Mouse (Mus musculus): Measurements from ENCODE around the gene Nkiras2.
"Not testable (repeated sequence)": the region's sequence is repeated elsewhere in the genome, so short reads cannot be mapped to it uniquely, and the experiment has no call there.

Nkiras2 gene

GRCm38 (mm10) chr11:100618761-100619484, at the start of gene Nkiras2:
Gene Nkiras2 (plus strand): TSS chr11:100619244.
- DNase-seq (ENCODE audit: low read depth, low spot score) = peak; percentile 70

GRCm38 (mm10) chr11:100569789-100570188, 49.3 kb upstream of the Nkiras2 start:
- no peak for DNase-seq (ENCODE audit: low read depth, low spot score)

GRCm38 (mm10) chr11:100570430-100571201, 48.4 kb upstream of the Nkiras2 start:
- peak; percentile 88 for DNase-seq (ENCODE audit: low read depth, low spot score)

- peak; percentile 88 for DNase-seq (ENCODE audit: low read depth, low spot score)
Observed at GRCm38 (mm10) chr11:100571202-100571567, 47.9 kb upstream of the Nkiras2 start.

- DNase-seq (ENCODE audit: low read depth, low spot score) = no peak
Observed at GRCm38 (mm10) chr11:100574188-100574587, 44.9 kb upstream of the Nkiras2 start.

GRCm38 (mm10) chr11:100574708-100575483, 44.1 kb upstream of the Nkiras2 start, which contains the start of gene Cnp:
Gene Cnp (plus strand): TSS chr11:100574904.
- DNase-seq (ENCODE audit: low read depth, low spot score) = peak; percentile 78

- DNase-seq (ENCODE audit: low read depth, low spot score) = peak; percentile 94
Observed at GRCm38 (mm10) chr11:100575484-100575855, 43.6 kb upstream of the Nkiras2 start.

GRCm38 (mm10) chr11:100576256-100576655, 42.8 kb upstream of the Nkiras2 start:
- no peak for DNase-seq (ENCODE audit: low read depth, low spot score)

GRCm38 (mm10) chr11:100577852-100578599, 41.0 kb upstream of the Nkiras2 start:
- DNase-seq (ENCODE audit: low read depth, low spot score) = no peak

GRCm38 (mm10) chr11:100579116-100579799, 39.8 kb upstream of the Nkiras2 start:
- no peak for DNase-seq (ENCODE audit: low read depth, low spot score)

- DNase-seq (ENCODE audit: low read depth, low spot score) = no peak
Observed at GRCm38 (mm10) chr11:100580275-100580674, 38.8 kb upstream of the Nkiras2 start.

- peak; percentile 92 for DNase-seq (ENCODE audit: low read depth, low spot score)
Observed at GRCm38 (mm10) chr11:100581756-100582155, 37.3 kb upstream of the Nkiras2 start.

GRCm38 (mm10) chr11:100582413-100582812, 36.6 kb upstream of the Nkiras2 start:
- DNase-seq (ENCODE audit: low read depth, low spot score) = not testable (repeated sequence)

- no peak for DNase-seq (ENCODE audit: low read depth, low spot score)
Observed at GRCm38 (mm10) chr11:100582836-100583235, 36.2 kb upstream of the Nkiras2 start.

GRCm38 (mm10) chr11:100584561-100584961, 34.5 kb upstream of the Nkiras2 start:
- no peak for DNase-seq (ENCODE audit: low read depth, low spot score)

GRCm38 (mm10) chr11:100585148-100585547, 33.9 kb upstream of the Nkiras2 start:
- no peak for DNase-seq (ENCODE audit: low read depth, low spot score)

GRCm38 (mm10) chr11:100588462-100588861, 30.6 kb upstream of the Nkiras2 start:
- no peak for DNase-seq (ENCODE audit: low read depth, low spot score)

- DNase-seq (ENCODE audit: low read depth, low spot score) = peak; percentile 70
Observed at GRCm38 (mm10) chr11:100592346-100593046, 26.5 kb upstream of the Nkiras2 start.

GRCm38 (mm10) chr11:100594608-100595007, 24.4 kb upstream of the Nkiras2 start:
- DNase-seq (ENCODE audit: low read depth, low spot score) = peak; percentile 69

GRCm38 (mm10) chr11:100595533-100595932, 23.5 kb upstream of the Nkiras2 start:
- no peak for DNase-seq (ENCODE audit: low read depth, low spot score)

Data from brain, adult 2 months (tissue).